Mouse (Mus musculus): ENCODE data around the gene Ern1. TPM values are rescaled to one million over a fixed set of nuclear protein-coding genes. Genes with fewer than 3 reads are reported as not detected.
A peak's percentile ranks its signal among the peaks of the same experiment; 100 is the strongest.

Ern1 gene
- polyA plus RNA-seq, 1 experiment from 2014 or later, result 5.4 TPM

- no peaks in the 10 kb centered on the region for H3K4me1 ChIP-seq (ENCODE audit: insufficient read depth, low read depth, low read length)
- no peak overlapping the region for H3K27ac ChIP-seq (ENCODE audit: low read length)
- H3K4me3 ChIP-seq (ENCODE audit: low read depth, low read length), result no peak overlapping the region
- H3K9me3 ChIP-seq (ENCODE audit: low read length), result no peaks in the 10 kb centered on the region
- no peak for TF ChIP-seq EP300 (IDR thresholded peaks at IDR 0.05)
- 60% methylated on average over 3 of the region's 3 CpGs for WGBS
- no peak overlapping the region for H3K9ac ChIP-seq (replicated peaks; ENCODE audit: low read depth)
- no peak overlapping the region for H3K4me2 ChIP-seq (replicated peaks; ENCODE audit: low read depth, low read length)
- DNase-seq (ENCODE audit: low spot score) (no peak), ATAC-seq (no peak)
- no peaks in the 10 kb centered on the region for H3K27me3 ChIP-seq (replicated peaks; ENCODE audit: insufficient read depth, low read length)
- 0 out of 2 replicates have a peak, but pooled peaks cover 7% of the 10 kb centered on the region for H3K36me3 ChIP-seq (ENCODE audit: insufficient read depth, low read length)
These were observed 48.3 kb downstream of the Ern1 start for GRCm38 (mm10) chr11:106439355-106439754.

GRCm38 (mm10) chr11:106438524-106439177 lies 49.0 kb downstream of the Ern1 start:
- TF ChIP-seq CTCF (IDR thresholded peaks at IDR 0.05), result no peak
- TF ChIP-seq EP300 (IDR thresholded peaks at IDR 0.05), result no peak
- Histone ChIP-seq H3K27me3 (replicated peaks; ENCODE audit: insufficient read depth, low read length) (no peaks in the 10 kb centered on the region), H3K4me2 (replicated peaks; ENCODE audit: low read depth, low read length) (no peak overlapping the region), H3K27ac (ENCODE audit: low read length) (no peak overlapping the region; the same call in 1 of the 2 replicates), H3K9ac (replicated peaks; ENCODE audit: low read depth) (no peak overlapping the region), H3K4me3 (ENCODE audit: low read depth, low read length) (no peak overlapping the region), H3K36me3 (ENCODE audit: insufficient read depth, low read length) (0 out of 2 replicates have a peak, but pooled peaks cover 7% of the 10 kb centered on the region), H3K9me3 (ENCODE audit: low read length) (no peaks in the 10 kb centered on the region), H3K4me1 (ENCODE audit: insufficient read depth, low read depth, low read length) (no peaks in the 10 kb centered on the region)
- ATAC-seq (no peak), DNase-seq (ENCODE audit: low spot score) (peak; percentile 37)
- WGBS, result 41% methylated on average over 4 of the region's 4 CpGs

GRCm38 (mm10) chr11:106437543-106437942 lies 50.1 kb downstream of the Ern1 start:
- Histone ChIP-seq H3K36me3 (ENCODE audit: insufficient read depth, low read length) (peaks cover 8% of the 10 kb centered on the region; the same call in 1 of the 2 replicates), H3K4me1 (ENCODE audit: insufficient read depth, low read depth, low read length) (no peaks in the 10 kb centered on the region), H3K4me3 (ENCODE audit: low read depth, low read length) (no peak overlapping the region), H3K4me2 (replicated peaks; ENCODE audit: low read depth, low read length) (no peak overlapping the region), H3K27me3 (replicated peaks; ENCODE audit: insufficient read depth, low read length) (no peaks in the 10 kb centered on the region), H3K27ac (ENCODE audit: low read length) (no peak overlapping the region), H3K9ac (replicated peaks; ENCODE audit: low read depth) (no peak overlapping the region), H3K9me3 (ENCODE audit: low read length) (no peaks in the 10 kb centered on the region)
- TF ChIP-seq EP300 (IDR thresholded peaks at IDR 0.05) (no peak), CTCF (IDR thresholded peaks at IDR 0.05) (peak; percentile 19; the same call in 1 of the 2 replicates)
- DNase-seq (ENCODE audit: low spot score), result no peak
- ATAC-seq, result no peak
- WGBS, result 79% methylated on average over 2 of the region's 2 CpGs

GRCm38 (mm10) chr11:106437039-106437438 lies 50.6 kb downstream of the Ern1 start:
- Histone ChIP-seq H3K9ac (replicated peaks; ENCODE audit: low read depth) (no peak overlapping the region), H3K4me2 (replicated peaks; ENCODE audit: low read depth, low read length) (no peak overlapping the region), H3K27me3 (replicated peaks; ENCODE audit: insufficient read depth, low read length) (no peaks in the 10 kb centered on the region), H3K36me3 (ENCODE audit: insufficient read depth, low read length) (peaks cover 12% of the 10 kb centered on the region; the same call in 1 of the 2 replicates), H3K9me3 (ENCODE audit: low read length) (no peaks in the 10 kb centered on the region), H3K4me1 (ENCODE audit: insufficient read depth, low read depth, low read length) (no peaks in the 10 kb centered on the region), H3K4me3 (ENCODE audit: low read depth, low read length) (no peak overlapping the region), H3K27ac (ENCODE audit: low read length) (no peak overlapping the region)
- TF ChIP-seq EP300 (IDR thresholded peaks at IDR 0.05), result no peak
- TF ChIP-seq CTCF (IDR thresholded peaks at IDR 0.05), result no peak
- ATAC-seq (no peak), DNase-seq (ENCODE audit: low spot score) (no peak)
- 67% methylated on average over 5 of the region's 5 CpGs for WGBS

- peak; percentile 16 for DNase-seq (ENCODE audit: low spot score)
- H3K9me3 ChIP-seq (ENCODE audit: low read length), result no peaks in the 10 kb centered on the region
- H3K4me2 ChIP-seq (replicated peaks; ENCODE audit: low read depth, low read length), result no peak overlapping the region
- H3K27ac ChIP-seq (ENCODE audit: low read length), result no peak overlapping the region
- ATAC-seq, result no peak
- H3K36me3 ChIP-seq (ENCODE audit: insufficient read depth, low read length), result peaks cover 7% of the 10 kb centered on the region; the same call in 1 of the 2 replicates
- no peak overlapping the region for H3K9ac ChIP-seq (replicated peaks; ENCODE audit: low read depth)
- no peaks in the 10 kb centered on the region for H3K4me1 ChIP-seq (ENCODE audit: insufficient read depth, low read depth, low read length)
- no peak for TF ChIP-seq CTCF (IDR thresholded peaks at IDR 0.05)
- peak; percentile 50 for TF ChIP-seq EP300 (IDR thresholded peaks at IDR 0.05)
- WGBS, result 81% methylated on average over 5 of the region's 5 CpGs
- no peak overlapping the region for H3K4me3 ChIP-seq (ENCODE audit: low read depth, low read length)
- H3K27me3 ChIP-seq (replicated peaks; ENCODE audit: insufficient read depth, low read length), result no peaks in the 10 kb centered on the region
These were observed 57.3 kb downstream of the Ern1 start for GRCm38 (mm10) chr11:106430392-106430791.

- DNase-seq (ENCODE audit: low spot score) (no peak), ATAC-seq (no peak)
- Histone ChIP-seq H3K9ac (replicated peaks; ENCODE audit: low read depth) (no peak overlapping the region), H3K9me3 (ENCODE audit: low read length) (no peaks in the 10 kb centered on the region), H3K4me1 (ENCODE audit: insufficient read depth, low read depth, low read length) (no peaks in the 10 kb centered on the region), H3K36me3 (ENCODE audit: insufficient read depth, low read length) (peaks cover 9% of the 10 kb centered on the region), H3K27me3 (replicated peaks; ENCODE audit: insufficient read depth, low read length) (no peaks in the 10 kb centered on the region), H3K27ac (ENCODE audit: low read length) (no peak overlapping the region), H3K4me2 (replicated peaks; ENCODE audit: low read depth, low read length) (no peak overlapping the region), H3K4me3 (ENCODE audit: low read depth, low read length) (no peak overlapping the region)
- TF ChIP-seq CTCF (IDR thresholded peaks at IDR 0.05), result no peak
- TF ChIP-seq EP300 (IDR thresholded peaks at IDR 0.05), result no peak
- WGBS, result 71% methylated on average over 4 of the region's 4 CpGs
These were observed 58.0 kb downstream of the Ern1 start for GRCm38 (mm10) chr11:106429689-106430088.
